Mouse (Mus musculus): Measurements from ENCODE around the gene Pcp2. TPM values are rescaled to one million over a fixed set of nuclear protein-coding genes. Genes with fewer than 3 reads are reported as not detected.
A peak's percentile ranks its signal among the peaks of the same experiment; 100 is the strongest.

Gene Pcp2
- polyA plus RNA-seq, 1 experiment from 2014 or later, result 0.55 TPM

GRCm38 (mm10) chr8:3648268-3648667, 22.9 kb upstream of the Pcp2 start:
- Histone ChIP-seq H3K4me2 (replicated peaks) (no peak overlapping the region), H3K27ac (no peak overlapping the region), H3K9ac (replicated peaks) (no peak overlapping the region), H3K36me3 (no peaks in the 10 kb centered on the region), H3K4me3 (replicated peaks) (no peak overlapping the region), H3K9me3 (no peaks in the 10 kb centered on the region), H3K4me1 (replicated peaks) (no peaks in the 10 kb centered on the region), H3K27me3 (no peaks in the 10 kb centered on the region)
- WGBS, result 73% methylated on average over 2 of the region's 2 CpGs
- no peak for ATAC-seq

DNA sequence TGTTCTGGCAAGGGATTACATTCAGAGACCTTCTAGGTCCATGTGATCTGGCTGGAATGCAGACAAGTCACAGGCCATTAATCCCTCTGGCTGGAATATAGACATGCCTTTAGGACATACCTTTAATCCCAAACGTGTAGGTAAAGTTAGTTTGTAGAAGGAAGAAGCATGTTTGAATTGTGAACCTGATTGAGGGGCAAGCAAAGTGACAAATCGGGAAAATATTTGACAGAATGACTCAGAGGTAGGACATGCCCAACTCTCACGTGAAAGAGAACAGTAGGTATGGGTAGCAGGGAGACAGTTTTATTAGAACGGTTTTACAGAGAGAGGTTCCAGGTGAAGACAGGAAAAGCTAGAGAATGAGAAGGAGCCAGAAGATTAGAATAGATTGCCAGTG, 22.2 kb upstream of the Pcp2 start:
- Histone ChIP-seq H3K27me3 (no peaks in the 10 kb centered on the region), H3K9ac (replicated peaks) (no peak overlapping the region), H3K4me1 (replicated peaks) (no peaks in the 10 kb centered on the region), H3K36me3 (no peaks in the 10 kb centered on the region), H3K4me2 (replicated peaks) (no peak overlapping the region), H3K9me3 (no peaks in the 10 kb centered on the region), H3K4me3 (replicated peaks) (no peak overlapping the region), H3K27ac (no peak overlapping the region)
- 84% methylated on average over 4 of the region's 4 CpGs for whole genome bisulfite sequencing
- no peak for ATAC-seq

GRCm38 (mm10) chr8:3646824-3647531, 21.6 kb upstream of the Pcp2 start:
- 85% methylated on average over 6 of the region's 6 CpGs for WGBS
- Histone ChIP-seq H3K36me3 (no peaks in the 10 kb centered on the region), H3K9ac (replicated peaks) (no peak overlapping the region), H3K9me3 (no peaks in the 10 kb centered on the region), H3K4me2 (replicated peaks) (no peak overlapping the region), H3K4me1 (replicated peaks) (no peaks in the 10 kb centered on the region), H3K27me3 (no peaks in the 10 kb centered on the region), H3K27ac (no peak overlapping the region), H3K4me3 (replicated peaks) (no peak overlapping the region)
- no peak for ATAC-seq

DNA sequence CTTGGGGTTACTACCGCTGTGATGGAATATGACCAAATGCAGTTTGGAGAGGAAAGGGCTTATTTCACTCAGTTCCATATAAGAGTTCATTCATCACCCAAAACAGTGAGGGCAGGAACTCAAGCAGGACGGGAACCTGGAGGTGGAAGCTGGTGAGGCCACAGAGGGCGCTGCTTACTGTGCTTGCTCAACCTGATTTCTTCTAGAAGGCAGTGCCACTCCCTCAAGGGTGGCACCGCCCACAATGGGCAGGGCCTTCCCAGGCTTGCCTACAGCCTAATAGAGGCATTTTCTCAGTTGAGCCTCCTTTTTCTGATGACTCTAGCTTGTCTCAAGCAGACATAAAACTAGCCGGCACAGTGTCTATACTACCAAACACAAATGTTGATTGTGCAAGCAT, 20.5 kb upstream of the Pcp2 start:
- H3K27me3 ChIP-seq, result no peaks in the 10 kb centered on the region
- no peaks in the 10 kb centered on the region for H3K4me1 ChIP-seq (replicated peaks)
- no peaks in the 10 kb centered on the region for H3K36me3 ChIP-seq
- H3K4me2 ChIP-seq (replicated peaks), result no peak overlapping the region
- H3K9me3 ChIP-seq, result no peaks in the 10 kb centered on the region
- H3K4me3 ChIP-seq (replicated peaks), result no peak overlapping the region
- ATAC-seq, result no peak
- H3K27ac ChIP-seq, result no peak overlapping the region
- WGBS, result 23% methylated on average over 5 of the region's 5 CpGs
- H3K9ac ChIP-seq (replicated peaks), result no peak overlapping the region

GRCm38 (mm10) chr8:3631478-3631875, 6.1 kb upstream of the Pcp2 start:
- H3K4me3 ChIP-seq (replicated peaks), result peak overlapping the region; percentile 52
- peak overlapping the region; percentile 71 for H3K4me2 ChIP-seq (replicated peaks)
- peaks cover 8% of the 10 kb centered on the region for H3K4me1 ChIP-seq (replicated peaks)
- peaks cover 28% of the 10 kb centered on the region for H3K27me3 ChIP-seq
- H3K36me3 ChIP-seq, result no peaks in the 10 kb centered on the region
- ATAC-seq, result peak; percentile 3; the same call in 1 of the 2 replicates
- H3K9me3 ChIP-seq, result no peaks in the 10 kb centered on the region
- H3K27ac ChIP-seq, result no peak overlapping the region
- 21% methylated on average over 8 of the region's 8 CpGs for WGBS
- 0 out of 2 replicates have a peak overlapping the region, but pooled peaks have one; percentile 56 for H3K9ac ChIP-seq (replicated peaks)

DNA sequence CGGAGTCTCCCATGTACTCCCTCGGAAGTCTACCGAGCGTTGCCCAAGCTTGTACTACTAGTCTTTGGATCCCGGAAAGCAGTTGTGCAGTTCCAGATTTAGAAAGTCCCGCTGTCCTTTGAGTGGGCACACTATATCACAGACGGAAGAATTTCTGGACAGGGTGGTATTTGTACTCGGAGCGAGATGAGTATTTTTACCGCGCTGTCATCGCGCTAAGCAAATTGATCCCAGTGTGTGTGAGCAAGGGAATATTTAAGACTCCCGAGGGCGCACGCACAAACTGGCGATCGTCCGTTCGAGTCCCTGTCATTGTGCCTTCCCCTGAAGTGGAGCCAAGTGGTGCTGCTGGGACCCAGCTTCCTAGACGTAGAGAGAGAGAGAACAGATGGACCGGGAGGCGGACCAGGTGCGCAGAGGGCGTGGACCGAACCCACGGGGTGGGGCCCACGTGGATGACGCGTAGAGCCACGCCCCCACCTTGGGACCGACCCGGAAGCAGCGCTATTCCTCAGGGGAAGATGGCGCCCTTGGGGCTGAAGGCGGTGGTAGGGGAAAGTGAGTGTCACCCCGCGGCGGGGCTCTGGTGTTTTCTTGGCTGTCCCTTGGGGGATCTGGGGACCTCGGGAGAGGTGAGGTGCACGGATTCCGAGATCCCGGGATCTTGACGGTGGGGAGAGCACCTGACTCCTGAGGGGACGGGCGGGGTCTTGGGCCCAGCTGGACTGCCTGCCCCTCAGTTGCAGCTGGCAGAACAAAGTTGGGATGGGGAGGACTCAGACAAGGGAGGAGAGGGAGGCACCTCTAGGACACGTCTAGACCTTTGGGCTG, 5.5 kb upstream of the Pcp2 start, which contains the start of gene Stxbp2:
TSS of gene Stxbp2 (plus strand) at position 309 of the 831 bp plus-strand sequence.
- H3K27ac ChIP-seq, result no peak within 1 kb of the TSS
- 6% methylated on average over 47 of the region's 47 CpGs for WGBS
- H3K9me3 ChIP-seq, result no peaks in the 10 kb centered on the region
- H3K27me3 ChIP-seq, result peaks cover 28% of the 10 kb centered on the region
- peak within 1 kb of the TSS; percentile 56; the same call in 1 of the 2 replicates for H3K9ac ChIP-seq (replicated peaks)
- H3K4me1 ChIP-seq (replicated peaks), result peaks cover 8% of the 10 kb centered on the region
- peak; percentile 73 for ATAC-seq
- peak within 1 kb of the TSS; percentile 71 for H3K4me2 ChIP-seq (replicated peaks)
- peak within 1 kb of the TSS; percentile 52 for H3K4me3 ChIP-seq (replicated peaks)
- H3K36me3 ChIP-seq, result no peaks in the 10 kb centered on the region

DNA sequence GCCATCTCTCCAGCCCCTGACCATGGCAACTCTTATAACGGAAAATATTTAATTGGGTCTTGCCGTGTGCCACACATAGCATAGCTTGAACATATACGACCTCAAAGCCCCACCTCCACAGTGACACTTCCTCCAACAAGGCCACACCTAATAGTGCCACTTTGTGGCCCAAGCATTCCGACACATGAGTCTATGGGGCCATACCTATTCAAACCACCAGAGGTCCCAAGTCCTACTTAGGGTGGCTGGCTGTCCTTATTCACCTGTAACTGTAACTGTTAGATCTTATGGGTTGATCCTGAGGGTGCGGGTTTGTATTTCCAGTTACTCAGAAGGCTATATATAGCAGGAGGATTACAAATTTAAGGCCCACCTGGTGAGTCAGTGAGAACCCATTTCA, 2.7 kb upstream of the Pcp2 start:
- Histone ChIP-seq H3K4me2 (replicated peaks) (no peak overlapping the region), H3K9me3 (no peaks in the 10 kb centered on the region), H3K4me3 (replicated peaks) (no peak overlapping the region), H3K36me3 (no peaks in the 10 kb centered on the region; the same call in 1 of the 2 replicates), H3K27me3 (peaks cover 28% of the 10 kb centered on the region), H3K27ac (no peak overlapping the region), H3K4me1 (replicated peaks) (peaks cover 8% of the 10 kb centered on the region), H3K9ac (replicated peaks) (no peak overlapping the region)
- ATAC-seq, result no peak
- 32% methylated on average over 5 of the region's 5 CpGs for WGBS

GRCm38 (mm10) chr8:3626971-3627370, 1.6 kb upstream of the Pcp2 start:
- WGBS, result 56% methylated on average over 5 of the region's 5 CpGs
- Histone ChIP-seq H3K4me2 (replicated peaks) (no peak overlapping the region), H3K9ac (replicated peaks) (no peak overlapping the region), H3K27ac (no peak overlapping the region), H3K4me3 (replicated peaks) (no peak overlapping the region), H3K36me3 (no peaks in the 10 kb centered on the region; the same call in 1 of the 2 replicates), H3K4me1 (replicated peaks) (peaks cover 15% of the 10 kb centered on the region), H3K27me3 (peaks cover 28% of the 10 kb centered on the region), H3K9me3 (no peaks in the 10 kb centered on the region)
- no peak for ATAC-seq

GRCm38 (mm10) chr8:3622119-3622518, 3.2 kb downstream of the Pcp2 start:
- Histone ChIP-seq H3K9ac (replicated peaks) (peak overlapping the region; percentile 77), H3K4me3 (replicated peaks) (peak overlapping the region; percentile 90), H3K9me3 (no peaks in the 10 kb centered on the region), H3K27me3 (no peaks in the 10 kb centered on the region), H3K4me1 (replicated peaks) (peaks cover 22% of the 10 kb centered on the region), H3K36me3 (peaks cover 17% of the 10 kb centered on the region), H3K27ac (no peak overlapping the region), H3K4me2 (replicated peaks) (peak overlapping the region; percentile 76)
- WGBS, result 64% methylated on average over 8 of the region's 8 CpGs
- no peak for ATAC-seq

DNA sequence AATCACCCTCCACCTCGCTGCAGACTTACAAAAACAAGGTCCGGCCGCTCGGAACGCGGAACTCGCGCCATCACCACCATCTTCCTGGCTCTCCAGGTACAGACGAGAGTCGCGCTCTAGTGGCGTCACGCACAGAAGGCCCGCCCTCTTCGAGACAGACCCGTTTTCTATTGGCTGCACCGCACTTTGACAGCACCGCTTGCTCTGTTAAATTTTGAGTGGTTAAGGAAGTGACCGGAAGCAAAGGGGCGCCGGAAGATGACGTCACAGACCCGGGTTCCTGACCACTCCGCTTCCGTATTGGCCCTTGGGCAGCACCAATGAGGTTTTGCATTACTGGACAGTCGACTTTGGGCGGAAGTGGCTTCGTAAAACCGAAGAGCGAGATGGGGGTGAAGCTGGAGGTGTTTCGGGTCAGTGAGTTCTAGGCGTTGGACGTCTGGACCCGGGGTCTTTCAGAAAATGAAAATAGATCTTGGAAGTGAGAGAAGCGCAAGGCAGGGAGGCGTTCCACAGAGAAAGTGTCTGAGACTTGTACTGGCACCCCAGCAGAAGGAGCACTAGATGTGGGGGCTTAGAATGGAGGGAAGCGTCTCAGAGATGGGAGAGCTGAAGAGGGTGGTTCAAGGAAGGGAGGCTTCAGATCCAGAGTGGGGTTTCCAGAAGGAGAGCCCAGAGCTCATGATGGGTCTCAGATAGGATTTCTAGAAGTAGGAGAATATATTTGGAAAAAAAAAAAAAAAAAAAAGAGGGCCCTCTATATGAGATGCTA, 4.0 kb downstream of the Pcp2 start, which contains the start of the genes Xab2 and Pet100:
TSS of gene Xab2 (minus strand) at position 118 of the 772 bp plus-strand sequence.
TSS of gene Pet100 (plus strand) at position 350 of the 772 bp plus-strand sequence.
- under 1% methylated on average over 37 of the region's 37 CpGs for WGBS
- peak within 1 kb of the TSS; percentile 89 for H3K4me2 ChIP-seq (replicated peaks)

DNA sequence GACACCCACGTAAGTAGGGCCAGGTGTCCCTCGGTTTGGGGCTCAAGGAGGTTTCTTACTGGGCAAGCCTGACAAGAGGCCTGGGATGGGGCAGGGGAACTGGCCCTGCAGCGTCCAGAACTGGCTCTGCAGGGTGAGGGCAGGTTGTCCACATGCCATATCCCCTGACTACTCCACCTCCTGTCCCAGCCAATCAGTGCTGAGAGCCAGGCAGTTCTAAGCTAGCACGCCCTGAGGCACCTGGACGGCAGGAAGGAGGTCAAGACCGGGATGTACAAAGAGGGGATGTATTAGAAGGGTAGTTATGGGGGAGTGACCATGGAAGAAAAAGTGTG, 15.6 kb downstream of the Pcp2 start:
- 91% methylated on average over 6 of the region's 6 CpGs for WGBS
- no peaks in the 10 kb centered on the region for H3K4me1 ChIP-seq (replicated peaks)

More for the DNA sequence above, 4.0 kb downstream of the Pcp2 start, which contains the start of the genes Xab2 and Pet100:
- Histone ChIP-seq H3K9me3 (no peaks in the 10 kb centered on the region), H3K27ac (no peak within 1 kb of the TSS), H3K4me1 (replicated peaks) (peaks cover 22% of the 10 kb centered on the region), H3K9ac (replicated peaks) (peak within 1 kb of the TSS; percentile 81), H3K27me3 (no peaks in the 10 kb centered on the region), H3K36me3 (peaks cover 23% of the 10 kb centered on the region), H3K4me3 (replicated peaks) (peak within 1 kb of the TSS; percentile 90)
- ATAC-seq, result peak; percentile 97

More for the DNA sequence above, 15.6 kb downstream of the Pcp2 start:
- Histone ChIP-seq H3K9ac (replicated peaks) (no peak overlapping the region), H3K27ac (no peak overlapping the region), H3K4me2 (replicated peaks) (no peak overlapping the region), H3K27me3 (no peaks in the 10 kb centered on the region), H3K4me3 (replicated peaks) (no peak overlapping the region), H3K9me3 (no peaks in the 10 kb centered on the region), H3K36me3 (peaks cover 99% of the 10 kb centered on the region)
- no peak for ATAC-seq

Measured in midbrain, embryonic 13.5 days (tissue).